Comparison of ENCODE assay signal across 14 mouse cellular contexts in the genomic region with DNA sequence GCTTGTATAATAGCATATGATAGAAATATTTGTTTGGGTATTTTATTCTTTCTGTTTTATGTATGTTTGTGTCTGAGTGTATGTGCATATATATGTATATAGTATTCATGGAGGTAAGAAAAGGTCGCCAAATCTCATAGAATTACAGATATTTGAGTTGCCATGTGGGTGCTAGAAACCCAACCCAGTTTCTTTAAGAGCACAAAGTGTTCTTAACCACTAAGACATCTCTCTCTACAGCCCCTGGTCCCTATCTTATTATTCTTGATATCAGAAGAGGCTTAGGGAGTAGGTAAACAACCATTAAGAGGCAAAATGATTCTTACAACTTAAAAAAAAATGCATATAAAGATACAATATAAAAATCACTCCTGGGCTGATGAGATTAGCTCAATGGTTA.
"Had no signal": no experiment of that assay in that cellular context is flagged by ENCODE, and none has a peak within 500 bp of the region (broad histone marks: within the 10 kb centered on the region; RNA-seq: fewer than 3 reads in every experiment).

No protein-coding gene starts in this region.

- ATAC-seq: midbrain, embryonic 16.5 days had no signal

- H3K36me3 ChIP-seq: limb, embryonic 10.5 days; midbrain, embryonic 12.5 days; neural tube, embryonic 13.5 days had no signal

- H3K27me3 ChIP-seq: megakaryocyte, embryonic 14.5 days; midbrain, embryonic 12.5 days; neural tube, embryonic 13.5 days had no signal

- H3K9ac ChIP-seq: lung, embryonic 14.5 days; midbrain, embryonic 12.5 days; neural tube, embryonic 13.5 days had no signal

- H3K4me1 ChIP-seq: limb, embryonic 10.5 days; midbrain, embryonic 12.5 days; neural tube, embryonic 13.5 days had no signal

- DNase-seq: kidney, adult 18-20 months; kidney, postnatal 14 days; lung, embryonic 14.5 days; lung, postnatal 10 days; lung, postnatal 4 days; retina, postnatal 1 day; right cerebral cortex, postnatal 4 days; thymus, postnatal 36 days had no signal

- H3K4me2 ChIP-seq: lung, embryonic 14.5 days; midbrain, embryonic 12.5 days; neural tube, embryonic 13.5 days had no signal

- H3K4me3 ChIP-seq: left cerebral cortex, adult 2 months; limb, embryonic 10.5 days; megakaryocyte, embryonic 14.5 days; midbrain, embryonic 12.5 days; neural tube, embryonic 13.5 days had no signal

- H3K27ac ChIP-seq: left cerebral cortex, adult 2 months; limb, embryonic 10.5 days; midbrain, embryonic 12.5 days; neural tube, embryonic 13.5 days had no signal

- H3K9me3 ChIP-seq: limb, embryonic 10.5 days; megakaryocyte, embryonic 14.5 days; midbrain, embryonic 12.5 days; neural tube, embryonic 13.5 days had no signal
